Mouse (Mus musculus): Measurements from ENCODE around the gene Srr. TPM values are rescaled to one million over a fixed set of nuclear protein-coding genes. Genes with fewer than 3 reads are reported as not detected.

Srr gene
- polyA plus RNA-seq, 1 experiment from 2014 or later, result 17.7 TPM

DNA sequence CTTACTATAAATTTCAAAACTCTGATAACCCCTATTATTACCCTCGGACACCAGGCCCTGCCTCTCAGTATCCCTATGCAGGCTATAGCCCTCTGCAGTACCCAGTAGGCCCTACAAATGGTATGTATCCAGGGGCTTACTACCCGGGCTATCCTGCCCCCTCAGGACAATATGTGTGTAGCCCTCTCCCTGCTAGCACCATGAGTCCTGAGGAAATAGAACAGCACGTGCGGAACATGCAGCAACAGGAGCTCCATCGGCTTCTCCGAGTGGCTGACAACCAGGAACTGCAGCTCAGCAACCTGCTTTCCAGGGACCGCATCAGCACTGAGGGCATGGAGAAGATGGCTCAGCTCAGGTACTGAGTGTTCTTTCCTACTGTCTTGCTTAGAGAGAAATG, 4.6 kb upstream of the Srr start:
- no peak for DNase-seq (ENCODE audit: low spot score)
- H3K4me3 ChIP-seq, result no peak overlapping the region
- H3K4me1 ChIP-seq, result peaks cover 13% of the 10 kb centered on the region
- no peaks in the 10 kb centered on the region for H3K27me3 ChIP-seq (replicated peaks; ENCODE audit: low read depth, poor library complexity, severe bottlenecking)
- H3K27ac ChIP-seq (replicated peaks), result no peak overlapping the region
- no peaks in the 10 kb centered on the region for H3K9me3 ChIP-seq
- WGBS, result 92% methylated on average over 7 of the region's 7 CpGs
- peaks cover 68% of the 10 kb centered on the region for H3K36me3 ChIP-seq (replicated peaks)

DNA sequence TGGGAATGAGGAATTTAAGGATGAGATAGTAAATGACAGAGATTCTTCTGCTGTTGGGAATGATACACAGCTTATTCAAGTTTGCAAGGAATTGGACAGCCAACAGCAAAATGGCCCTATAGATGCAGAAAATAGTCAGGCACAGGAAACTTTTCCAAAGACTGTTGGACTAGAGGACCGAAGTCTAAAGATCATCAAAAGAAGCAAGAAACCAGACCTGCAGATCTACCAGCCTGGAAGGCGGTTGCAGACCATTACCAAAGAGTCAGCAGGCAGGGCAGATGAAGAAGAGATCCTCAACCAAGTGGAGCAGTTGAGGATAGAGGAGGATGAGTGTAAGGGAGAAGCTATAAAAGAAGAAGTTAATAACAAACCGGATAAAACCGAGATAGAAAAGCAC, 3.4 kb upstream of the Srr start:
- WGBS, result 89% methylated on average over 4 of the region's 4 CpGs

GRCm38 (mm10) chr11:74927236-74927725, 1.5 kb upstream of the Srr start:
- WGBS, result 91% methylated on average over 2 of the region's 2 CpGs
- H3K4me1 ChIP-seq, result peaks cover 19% of the 10 kb centered on the region
- no peaks in the 10 kb centered on the region for H3K9me3 ChIP-seq
- DNase-seq (ENCODE audit: low spot score), result no peak
- H3K27ac ChIP-seq (replicated peaks), result no peak overlapping the region
- peak overlapping the region; percentile 91 for H3K4me3 ChIP-seq
- H3K36me3 ChIP-seq (replicated peaks), result peaks cover 37% of the 10 kb centered on the region
- no peaks in the 10 kb centered on the region for H3K27me3 ChIP-seq (replicated peaks; ENCODE audit: low read depth, poor library complexity, severe bottlenecking)

More for the DNA sequence above, 3.4 kb upstream of the Srr start:
- H3K9me3 ChIP-seq, result no peaks in the 10 kb centered on the region
- H3K27ac ChIP-seq (replicated peaks), result no peak overlapping the region
- H3K36me3 ChIP-seq (replicated peaks), result peaks cover 55% of the 10 kb centered on the region
- DNase-seq (ENCODE audit: low spot score), result no peak
- no peaks in the 10 kb centered on the region for H3K27me3 ChIP-seq (replicated peaks; ENCODE audit: low read depth, poor library complexity, severe bottlenecking)
- H3K4me3 ChIP-seq, result no peak overlapping the region
- peaks cover 19% of the 10 kb centered on the region for H3K4me1 ChIP-seq

DNA sequence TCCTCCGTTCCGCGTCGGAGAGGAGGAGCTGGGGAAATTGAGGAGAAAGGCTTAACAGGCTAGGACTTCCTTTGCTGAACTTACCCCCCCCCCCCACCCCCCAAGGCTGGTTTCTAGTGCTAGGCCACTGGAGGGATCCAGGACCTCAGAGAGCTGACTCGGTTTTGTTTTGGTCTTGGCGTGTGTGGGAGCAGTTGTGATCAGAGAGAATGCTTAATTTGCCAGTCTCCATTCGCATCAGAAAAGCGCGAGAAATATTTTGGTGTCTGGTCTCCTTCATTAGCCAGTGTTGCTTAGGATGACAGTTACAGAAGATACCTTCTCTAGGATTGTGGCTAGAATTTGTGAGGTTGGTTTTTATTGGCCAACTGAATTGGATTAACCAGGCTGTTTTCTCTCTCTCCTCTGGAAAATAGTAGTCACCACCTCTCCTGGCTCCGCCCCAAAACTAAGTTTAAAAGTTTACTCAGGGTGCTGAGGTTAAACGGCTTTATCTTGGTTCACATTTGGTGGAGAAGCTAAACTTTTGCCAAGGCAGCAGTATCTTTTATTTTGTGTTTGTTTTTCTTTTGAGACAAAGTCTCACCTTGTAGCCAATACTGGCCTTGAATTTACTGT, 749 bp upstream of the Srr start:
- Histone ChIP-seq H3K27ac (replicated peaks) (peak overlapping the region; percentile 95), H3K4me1 (peaks cover 19% of the 10 kb centered on the region), H3K4me3 (peak overlapping the region; percentile 91), H3K9me3 (no peaks in the 10 kb centered on the region), H3K36me3 (replicated peaks) (peaks cover 29% of the 10 kb centered on the region), H3K27me3 (replicated peaks; ENCODE audit: low read depth, poor library complexity, severe bottlenecking) (no peaks in the 10 kb centered on the region)
- WGBS, result 9% methylated on average over 11 of the region's 11 CpGs
- DNase-seq (ENCODE audit: low spot score), result no peak

GRCm38 (mm10) chr11:74924149-74924548, 1.6 kb downstream of the Srr start:
- Histone ChIP-seq H3K27ac (replicated peaks) (no peak overlapping the region), H3K4me3 (no peak overlapping the region; the same call in 1 of the 2 replicates), H3K36me3 (replicated peaks) (peaks cover 13% of the 10 kb centered on the region), H3K4me1 (peaks cover 19% of the 10 kb centered on the region), H3K27me3 (replicated peaks; ENCODE audit: low read depth, poor library complexity, severe bottlenecking) (no peaks in the 10 kb centered on the region), H3K9me3 (no peaks in the 10 kb centered on the region)
- peak; percentile 31 for DNase-seq (ENCODE audit: low spot score)
- WGBS, result 60% methylated on average over 4 of the region's 4 CpGs

- Histone ChIP-seq H3K36me3 (replicated peaks) (peaks cover 34% of the 10 kb centered on the region), H3K27ac (replicated peaks) (no peak overlapping the region), H3K27me3 (replicated peaks; ENCODE audit: low read depth, poor library complexity, severe bottlenecking) (no peaks in the 10 kb centered on the region), H3K4me3 (no peak overlapping the region), H3K4me1 (no peaks in the 10 kb centered on the region), H3K9me3 (no peaks in the 10 kb centered on the region)
- no peak for DNase-seq (ENCODE audit: low spot score)
- 87% methylated on average over 6 of the region's 6 CpGs for WGBS
These were observed 6.5 kb downstream of the Srr start for GRCm38 (mm10) chr11:74919249-74919648.

DNA sequence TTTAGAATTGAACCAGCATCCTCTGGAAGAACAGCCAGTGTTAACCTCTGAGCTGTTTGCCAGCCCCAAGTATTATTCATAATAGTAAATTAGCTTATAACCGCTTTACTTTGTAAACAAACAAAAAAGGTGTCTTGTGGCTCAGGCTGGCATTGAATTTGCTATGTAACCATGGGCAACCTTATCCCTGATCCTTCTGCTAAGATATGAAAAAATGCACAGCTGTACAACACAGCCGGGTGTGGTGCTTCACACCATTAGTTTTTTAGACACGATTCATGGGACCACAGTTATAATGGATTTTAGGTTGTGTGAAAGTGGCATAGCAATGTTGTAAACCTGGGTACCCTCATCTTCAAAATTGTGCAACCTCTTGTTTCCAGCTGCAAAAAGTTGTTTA, 13.3 kb downstream of the Srr start:
- H3K36me3 ChIP-seq (replicated peaks), result peaks cover 44% of the 10 kb centered on the region
- H3K27me3 ChIP-seq (replicated peaks; ENCODE audit: low read depth, poor library complexity, severe bottlenecking), result no peaks in the 10 kb centered on the region
- H3K27ac ChIP-seq (replicated peaks), result no peak overlapping the region
- no peak overlapping the region for H3K4me3 ChIP-seq
- H3K9me3 ChIP-seq, result no peaks in the 10 kb centered on the region
- 96% methylated on average over 3 of the region's 3 CpGs for WGBS
- H3K4me1 ChIP-seq, result no peaks in the 10 kb centered on the region
- no peak for DNase-seq (ENCODE audit: low spot score)

GRCm38 (mm10) chr11:74909978-74910377, 15.8 kb downstream of the Srr start:
- Histone ChIP-seq H3K27me3 (replicated peaks; ENCODE audit: low read depth, poor library complexity, severe bottlenecking) (no peaks in the 10 kb centered on the region), H3K9me3 (no peaks in the 10 kb centered on the region), H3K4me1 (no peaks in the 10 kb centered on the region), H3K4me3 (no peak overlapping the region), H3K27ac (replicated peaks) (no peak overlapping the region), H3K36me3 (replicated peaks) (peaks cover 59% of the 10 kb centered on the region)
- no peak for DNase-seq (ENCODE audit: low spot score)
- WGBS, result 90% methylated on average over 4 of the region's 4 CpGs

- Histone ChIP-seq H3K36me3 (replicated peaks) (peaks cover 71% of the 10 kb centered on the region), H3K27ac (replicated peaks) (no peak overlapping the region), H3K4me1 (no peaks in the 10 kb centered on the region), H3K4me3 (no peak overlapping the region), H3K9me3 (no peaks in the 10 kb centered on the region), H3K27me3 (replicated peaks; ENCODE audit: low read depth, poor library complexity, severe bottlenecking) (no peaks in the 10 kb centered on the region)
- 86% methylated on average over 12 of the region's 12 CpGs for WGBS
- no peak for DNase-seq (ENCODE audit: low spot score)
These were observed 16.9 kb downstream of the Srr start for GRCm38 (mm10) chr11:74908618-74909399.

DNA sequence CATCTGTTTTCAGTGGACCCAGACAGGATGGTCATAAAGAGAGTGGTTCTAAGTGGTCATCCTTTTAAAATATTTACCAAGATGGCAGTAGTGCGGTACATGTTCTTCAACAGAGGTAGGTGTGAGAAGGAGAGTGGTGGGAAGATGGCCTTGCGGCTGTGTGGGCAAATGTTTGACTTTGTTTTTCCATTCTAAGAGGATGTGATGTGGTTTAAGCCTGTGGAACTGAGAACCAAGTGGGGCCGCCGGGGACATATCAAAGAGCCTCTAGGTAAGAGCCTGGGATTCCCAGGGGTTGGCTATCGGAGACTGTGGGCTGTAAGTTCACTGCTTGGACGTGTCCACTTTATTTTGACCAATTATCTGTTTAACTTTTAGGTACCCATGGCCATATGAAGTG, 17.9 kb downstream of the Srr start:
- H3K36me3 ChIP-seq (replicated peaks), result peaks cover 81% of the 10 kb centered on the region

GRCm38 (mm10) chr11:74902416-74902815, 23.3 kb downstream of the Srr start:
- H3K36me3 ChIP-seq (replicated peaks), result peaks cover 82% of the 10 kb centered on the region
- no peak for DNase-seq (ENCODE audit: low spot score)
- H3K27me3 ChIP-seq (replicated peaks; ENCODE audit: low read depth, poor library complexity, severe bottlenecking), result no peaks in the 10 kb centered on the region
- 91% methylated on average over 5 of the region's 5 CpGs for WGBS
- no peaks in the 10 kb centered on the region for H3K9me3 ChIP-seq
- H3K4me1 ChIP-seq, result peaks cover 8% of the 10 kb centered on the region
- no peak overlapping the region for H3K27ac ChIP-seq (replicated peaks)
- no peak overlapping the region for H3K4me3 ChIP-seq

More for the DNA sequence above, 17.9 kb downstream of the Srr start:
- DNase-seq (ENCODE audit: low spot score), result no peak
- Histone ChIP-seq H3K27ac (replicated peaks) (no peak overlapping the region), H3K4me1 (no peaks in the 10 kb centered on the region), H3K4me3 (no peak overlapping the region), H3K9me3 (no peaks in the 10 kb centered on the region), H3K27me3 (replicated peaks; ENCODE audit: low read depth, poor library complexity, severe bottlenecking) (no peaks in the 10 kb centered on the region)
- 95% methylated on average over 6 of the region's 6 CpGs for WGBS

DNA sequence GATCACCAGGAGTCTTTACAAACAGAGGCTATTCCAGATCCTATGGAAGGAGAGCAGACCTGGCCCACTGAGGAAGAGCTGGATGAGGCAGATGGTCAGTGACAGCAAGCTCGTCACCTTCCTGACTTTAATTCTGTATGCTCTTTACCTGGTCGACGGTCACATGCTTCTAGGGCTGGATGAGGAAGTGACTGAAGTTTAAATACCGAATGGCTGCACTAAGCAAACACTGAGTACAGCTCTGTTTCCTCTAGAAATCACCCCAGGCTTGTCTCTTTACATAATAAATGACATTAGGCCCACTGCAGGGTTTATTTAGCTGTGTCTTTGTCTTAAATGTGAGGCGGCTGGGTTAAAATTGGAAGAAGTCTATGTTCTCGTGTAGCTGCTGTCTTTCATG, 24.2 kb downstream of the Srr start:
- Histone ChIP-seq H3K9me3 (no peaks in the 10 kb centered on the region), H3K36me3 (replicated peaks) (peaks cover 73% of the 10 kb centered on the region), H3K27me3 (replicated peaks; ENCODE audit: low read depth, poor library complexity, severe bottlenecking) (no peaks in the 10 kb centered on the region), H3K27ac (replicated peaks) (no peak overlapping the region), H3K4me1 (peaks cover 16% of the 10 kb centered on the region), H3K4me3 (no peak overlapping the region)
- DNase-seq (ENCODE audit: low spot score), result no peak
- WGBS, result 90% methylated on average over 6 of the region's 6 CpGs

DNA sequence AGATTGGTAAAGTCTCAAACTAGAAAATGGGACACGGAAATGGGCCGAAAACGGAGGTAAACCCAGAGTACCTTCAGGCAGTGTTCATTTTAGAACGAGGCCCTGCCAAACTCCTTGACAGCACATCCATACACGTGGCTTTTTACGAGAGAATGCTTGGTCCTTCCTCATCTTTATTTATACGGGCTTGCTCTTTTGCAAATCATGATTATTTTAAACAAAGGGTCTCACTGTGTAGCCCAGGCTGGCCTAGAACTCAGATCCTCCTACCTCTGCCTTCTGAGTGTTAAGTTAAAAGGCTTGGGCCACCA, 27.3 kb downstream of the Srr start:
- peak overlapping the region; percentile 93 for H3K4me3 ChIP-seq
- WGBS, result 1% methylated on average over 7 of the region's 7 CpGs
- peaks cover 25% of the 10 kb centered on the region for H3K4me1 ChIP-seq
- H3K9me3 ChIP-seq, result no peaks in the 10 kb centered on the region
- no peaks in the 10 kb centered on the region for H3K27me3 ChIP-seq (replicated peaks; ENCODE audit: low read depth, poor library complexity, severe bottlenecking)
- H3K27ac ChIP-seq (replicated peaks), result peak overlapping the region; percentile 88
- peaks cover 42% of the 10 kb centered on the region for H3K36me3 ChIP-seq (replicated peaks)
- no peak for DNase-seq (ENCODE audit: low spot score)

Data from embryonic facial prominence, embryonic 10.5 days (tissue).